Mouse (Mus musculus) mouse embryonic stem cell (cell line): ENCODE measurements around the gene Dgkq.

Experiments used
- in situ Hi-C, 2 experiments: fragments of 300-500 bp; cut with MboI; formaldehyde crosslinking; loops; 1 replicate in 1 of 2; 3 replicates in 1 of 2; pipeline ENCODE4 v1.14.3; 2019 to 2020; ENCODE audit warnings: low sequenced_read_pairs in 2 of 2, low pct_unique_long_range_greater_than_20kb in 1 of 2, mixed read lengths in 1 of 2; ENCODE audit not compliant: unreplicated experiment in 1 of 2

Dgkq gene

GRCm38 (mm10) chr5:108668977-108669936 lies at the start of gene Dgkq:
TSS of gene Dgkq (minus strand) at chr5:108669672.
- in situ Hi-C loops, result no loop called here

DNA sequence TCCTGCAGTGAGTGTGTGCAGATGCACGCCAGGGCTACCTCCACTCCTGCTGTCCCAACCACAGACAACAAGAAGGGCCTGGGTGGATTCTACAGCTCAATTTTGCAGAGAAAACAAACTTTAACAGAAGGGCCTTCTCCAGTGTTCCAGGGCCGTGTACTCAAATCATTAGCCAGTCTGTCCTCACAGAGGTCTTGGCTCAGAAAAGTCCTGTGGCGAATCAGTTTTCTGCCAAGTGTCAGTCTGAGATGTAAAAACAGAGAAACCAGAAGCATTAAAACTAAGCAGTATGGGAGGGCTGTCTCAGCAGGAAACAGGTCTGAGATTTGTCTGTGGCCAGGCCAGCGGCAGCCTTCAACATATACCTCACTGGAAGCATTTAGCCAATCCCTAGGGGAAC lies 48.6 kb upstream of the Dgkq start:
- in situ Hi-C loops, result no loop called here

- in situ Hi-C loops, result no loop called here
These were observed 46.5 kb upstream of the Dgkq start for GRCm38 (mm10) chr5:108715974-108716373.

DNA sequence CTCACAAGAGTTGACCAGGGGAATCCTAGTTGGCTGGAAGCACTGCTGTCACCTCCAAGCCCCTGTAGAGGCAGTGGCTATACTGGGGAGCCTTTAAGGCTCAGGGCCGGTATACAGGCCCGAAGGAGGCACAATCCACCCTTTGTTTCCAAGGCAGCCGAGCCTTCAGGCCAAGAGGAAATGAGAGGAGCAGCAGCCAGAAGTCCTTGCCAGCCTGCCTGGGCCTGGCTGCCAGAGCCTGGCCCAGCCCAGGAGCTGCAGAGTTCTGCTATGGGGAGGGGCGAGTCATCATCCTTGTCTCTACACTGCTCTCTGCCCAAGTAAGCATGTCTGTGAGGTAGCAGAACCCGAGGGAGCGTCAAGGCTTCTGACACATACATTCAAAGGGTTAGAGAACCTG lies 44.7 kb upstream of the Dgkq start:
- in situ Hi-C loops, result no loop called here

GRCm38 (mm10) chr5:108713691-108714090 lies 44.2 kb upstream of the Dgkq start:
- in situ Hi-C loops, result no loop called here

GRCm38 (mm10) chr5:108713096-108713495 lies 43.6 kb upstream of the Dgkq start:
- in situ Hi-C loops, result no loop called here

DNA sequence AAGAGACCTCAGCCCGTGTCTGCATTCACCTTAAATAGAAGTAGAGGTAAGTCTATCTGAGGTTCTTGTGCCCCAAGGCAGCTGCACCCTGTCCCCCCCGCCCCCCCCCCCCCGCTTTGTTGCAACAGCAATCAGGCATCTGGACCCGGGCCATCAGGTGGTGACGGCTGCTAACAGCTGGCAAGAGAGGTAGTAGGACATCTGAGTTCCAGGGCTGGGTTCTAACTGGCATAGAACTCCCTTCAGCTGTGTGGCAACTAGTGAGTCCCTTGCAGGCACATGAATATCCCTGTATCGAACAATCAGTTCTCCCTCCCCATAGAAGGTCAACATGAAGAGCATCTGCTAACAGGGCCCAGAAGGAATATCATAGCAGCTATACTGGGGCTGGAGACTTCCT lies 42.5 kb upstream of the Dgkq start:
- in situ Hi-C loops, result no loop called here

- in situ Hi-C loops, result no loop called here
These were observed 39.7 kb upstream of the Dgkq start for GRCm38 (mm10) chr5:108708981-108709731.

- in situ Hi-C loops, result no loop called here
These were observed 38.9 kb upstream of the Dgkq start for GRCm38 (mm10) chr5:108708419-108708818.

DNA sequence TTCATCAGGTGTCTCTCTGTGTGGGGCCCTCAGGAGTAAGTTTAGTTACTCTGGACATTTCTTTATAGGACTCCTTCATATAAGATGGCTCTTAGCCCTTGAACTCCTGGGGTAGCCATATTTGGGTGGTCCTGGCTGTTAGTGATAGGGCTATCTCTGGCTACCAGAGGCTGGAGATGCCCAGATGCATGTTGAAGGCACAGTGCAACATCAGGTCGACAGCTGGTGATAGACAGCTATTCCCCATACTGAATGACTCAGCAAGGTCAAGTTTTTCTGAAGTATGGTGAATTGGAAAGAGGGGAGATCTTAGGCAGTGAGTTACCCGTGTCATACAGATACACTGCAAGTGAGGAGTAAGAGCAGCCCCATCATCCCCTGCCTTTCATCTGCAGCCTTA lies 38.3 kb upstream of the Dgkq start:
- in situ Hi-C loops, result no loop called here

GRCm38 (mm10) chr5:108703754-108704626 lies 34.5 kb upstream of the Dgkq start:
- in situ Hi-C loops, result no loop called here

DNA sequence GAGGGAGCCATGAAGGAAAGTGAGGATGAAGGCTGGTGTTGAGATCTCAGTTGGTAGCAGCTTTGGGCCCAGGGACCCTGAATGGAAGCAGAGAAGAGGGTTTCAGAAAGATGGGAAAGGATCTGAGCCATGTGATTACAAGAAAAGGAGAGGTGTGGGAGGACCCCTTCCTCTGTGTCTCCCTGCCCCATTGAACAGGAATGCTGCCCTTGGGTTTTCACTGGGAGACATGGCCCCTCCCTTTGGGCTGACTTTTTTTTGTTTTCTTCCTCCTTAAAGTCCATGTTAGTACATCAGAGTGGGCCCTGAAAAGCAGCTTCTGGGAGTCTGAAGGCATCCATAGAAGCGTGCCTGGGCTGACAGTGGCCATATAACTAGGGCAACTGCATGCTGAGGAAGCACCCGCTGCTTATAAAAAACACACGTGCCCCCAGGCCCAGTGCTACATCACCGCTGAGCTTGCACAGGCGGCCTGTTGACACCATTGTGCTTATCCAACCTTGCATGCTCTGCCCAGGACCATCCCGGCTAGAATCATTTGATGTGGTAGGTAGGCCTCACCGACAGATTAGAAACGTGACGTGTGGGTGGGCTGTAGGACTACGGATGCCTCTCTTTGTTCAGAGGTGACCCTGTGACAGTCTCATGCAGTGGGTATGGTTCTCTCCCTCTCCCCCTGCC lies 32.0 kb upstream of the Dgkq start:
- in situ Hi-C loops, result no loop called here

- in situ Hi-C loops, result no loop called here
These were observed 30.9 kb upstream of the Dgkq start for GRCm38 (mm10) chr5:108700346-108700745.

DNA sequence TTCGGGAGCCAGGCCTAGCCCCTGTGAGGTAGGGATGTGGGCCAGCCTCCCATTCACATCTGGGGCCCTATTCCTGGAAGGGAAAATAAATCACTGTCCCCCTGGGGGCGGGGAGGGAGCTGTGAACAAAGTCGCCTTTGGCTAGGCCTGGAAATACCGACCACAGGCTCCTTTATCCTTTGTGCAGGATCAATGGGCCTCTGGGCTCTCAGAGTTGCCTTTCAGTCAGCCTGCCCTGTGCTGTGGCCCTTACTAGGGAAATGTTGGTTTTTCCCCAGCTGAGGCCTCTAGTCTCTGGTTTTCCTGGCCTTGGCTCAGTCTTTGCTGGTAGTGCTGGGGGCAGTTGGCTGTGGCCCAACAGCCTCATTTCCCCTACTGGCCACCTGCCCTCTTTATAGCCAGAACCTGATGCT lies 27.9 kb upstream of the Dgkq start:
- in situ Hi-C loops, result no loop called here

- in situ Hi-C loops, result no loop called here
These were observed 27.1 kb upstream of the Dgkq start for GRCm38 (mm10) chr5:108696542-108696941.

- in situ Hi-C loops, result no loop called here
These were observed 26.4 kb upstream of the Dgkq start for GRCm38 (mm10) chr5:108695861-108696260.

- in situ Hi-C loops, result no loop called here
These were observed 25.1 kb upstream of the Dgkq start for GRCm38 (mm10) chr5:108694352-108695261.
